ENCODE assay signal across 11 mouse cellular contexts in genomic region chr19:58396604-58396984, GRCm38 (mm10). TPM values are rescaled to one million over a fixed set of nuclear protein-coding genes. Genes with fewer than 3 reads are reported as not detected.
DNase-seq lines count a peak whose midpoint lies in the region; ATAC-seq and TF ChIP-seq lines count a peak whose summit lies in the region.
"Had no signal": no experiment of that assay in that cellular context is flagged by ENCODE, and none has a peak within 500 bp of the region (broad histone marks: within the 10 kb centered on the region; RNA-seq: fewer than 3 reads in every experiment).

No protein-coding gene starts in this region.

- H3K9ac ChIP-seq in midbrain, embryonic 13.5 days (replicated peaks), result no peak overlapping the region
- no peak overlapping the region for H3K9ac ChIP-seq in midbrain, embryonic 16.5 days (ENCODE audit: low read depth, low read length)

- H3K27ac ChIP-seq in midbrain, embryonic 13.5 days, result 0 out of 2 replicates have a peak overlapping the region, but pooled peaks have one; percentile 58
- H3K27ac ChIP-seq in midbrain, embryonic 16.5 days (ENCODE audit: low read length), result no peak overlapping the region
- H3K27ac ChIP-seq in layer of hippocampus, adult 2 months, result no peak overlapping the region

- no peak overlapping the region for H3K4me3 ChIP-seq in midbrain, embryonic 13.5 days (replicated peaks)
- H3K4me3 ChIP-seq in midbrain, embryonic 16.5 days (ENCODE audit: low read depth, low read length), result no peak overlapping the region
- no peak overlapping the region for H3K4me3 ChIP-seq in layer of hippocampus, adult 2 months
- H3K4me3 ChIP-seq: erythroblast, embryonic 14.5 days had no signal

- 56% methylated on average over 4 of the region's 4 CpGs for WGBS in midbrain, embryonic 13.5 days
- 82% methylated on average over 4 of the region's 4 CpGs for WGBS in midbrain, embryonic 16.5 days

- no peak for TF ChIP-seq CTCF in layer of hippocampus, adult 2 months (conservative IDR thresholded peaks at IDR 0.05)

- H3K4me1 ChIP-seq in midbrain, embryonic 13.5 days (replicated peaks), result peaks cover 19% of the 10 kb centered on the region
- H3K4me1 ChIP-seq in midbrain, embryonic 16.5 days (ENCODE audit: control insufficient read depth, insufficient read depth, low read length), result peaks cover 8% of the 10 kb centered on the region; the same call in 1 of the 2 replicates

- peak; percentile 55 for DNase-seq in kidney, adult 11 months
- peak; percentile 9 for DNase-seq in liver
- peak; percentile 71 for DNase-seq in yolk sac, embryonic 10.5 days (ENCODE audit: low spot score)
- no peak for DNase-seq in cerebellum, adult 11-12 months
- no peak for DNase-seq in layer of hippocampus, adult 2 months (ENCODE audit: low spot score in 2 of 2)
- DNase-seq: adrenal gland, adult 2 months; cerebellum, adult 2 months; lung, adult 18-20 months had no signal

- H3K9me3 ChIP-seq in midbrain, embryonic 13.5 days, result no peaks in the 10 kb centered on the region
- no peaks in the 10 kb centered on the region for H3K9me3 ChIP-seq in midbrain, embryonic 16.5 days (replicated peaks; ENCODE audit: control insufficient read depth, low read length, poor library complexity, severe bottlenecking)

- no peak overlapping the region for H3K4me2 ChIP-seq in midbrain, embryonic 13.5 days (replicated peaks)
- H3K4me2 ChIP-seq in midbrain, embryonic 16.5 days (ENCODE audit: low read length), result no peak overlapping the region

- peak; percentile 37; the same call in 1 of the 2 replicates for ATAC-seq in midbrain, embryonic 13.5 days
- ATAC-seq in midbrain, embryonic 16.5 days, result no peak

- no peaks in the 10 kb centered on the region for H3K36me3 ChIP-seq in midbrain, embryonic 13.5 days
- H3K36me3 ChIP-seq in midbrain, embryonic 16.5 days (ENCODE audit: control insufficient read depth, insufficient read depth, low read length), result no peaks in the 10 kb centered on the region

- no peaks in the 10 kb centered on the region for H3K27me3 ChIP-seq in midbrain, embryonic 13.5 days
- H3K27me3 ChIP-seq in midbrain, embryonic 16.5 days (ENCODE audit: control insufficient read depth, insufficient read depth, low read depth, low read length), result no peaks in the 10 kb centered on the region

RNA-seq across cellular contexts. Expression of gene Gfra1, which starts 59.1 kb away (rescaled TPM):
- polyA plus RNA-seq in midbrain, embryonic 13.5 days (2015; fragmentation: Nextera tagmentation; extraction: Ambion mirVana), result 42.5 and 47.9 TPM in 2 replicates
- 36.2 and 45.0 TPM in 2 replicates for polyA plus RNA-seq in midbrain, embryonic 16.5 days (2015; fragmentation: Nextera tagmentation; extraction: Ambion mirVana)
- total RNA-seq in layer of hippocampus, adult 2 months (2021), result 10 to 100 TPM; 59.6 to 67.1 TPM
- polyA plus RNA-seq: erythroblast, embryonic 14.5 days had no signal

Comparison
In these comparisons a context has a peak if more than half of its experiments do, and no peak if none do; other contexts are left out.
1. DNase-seq: peak in kidney, adult 11 months (single experiment), liver (single experiment) and yolk sac, embryonic 10.5 days (single experiment); none in cerebellum, adult 11-12 months (single experiment) and layer of hippocampus, adult 2 months (0 of 2).